Mouse (Mus musculus): ENCODE results near the gene Zmiz1.
A peak's percentile ranks its signal among the peaks of the same experiment; 100 is the strongest.

Zmiz1 gene

DNA sequence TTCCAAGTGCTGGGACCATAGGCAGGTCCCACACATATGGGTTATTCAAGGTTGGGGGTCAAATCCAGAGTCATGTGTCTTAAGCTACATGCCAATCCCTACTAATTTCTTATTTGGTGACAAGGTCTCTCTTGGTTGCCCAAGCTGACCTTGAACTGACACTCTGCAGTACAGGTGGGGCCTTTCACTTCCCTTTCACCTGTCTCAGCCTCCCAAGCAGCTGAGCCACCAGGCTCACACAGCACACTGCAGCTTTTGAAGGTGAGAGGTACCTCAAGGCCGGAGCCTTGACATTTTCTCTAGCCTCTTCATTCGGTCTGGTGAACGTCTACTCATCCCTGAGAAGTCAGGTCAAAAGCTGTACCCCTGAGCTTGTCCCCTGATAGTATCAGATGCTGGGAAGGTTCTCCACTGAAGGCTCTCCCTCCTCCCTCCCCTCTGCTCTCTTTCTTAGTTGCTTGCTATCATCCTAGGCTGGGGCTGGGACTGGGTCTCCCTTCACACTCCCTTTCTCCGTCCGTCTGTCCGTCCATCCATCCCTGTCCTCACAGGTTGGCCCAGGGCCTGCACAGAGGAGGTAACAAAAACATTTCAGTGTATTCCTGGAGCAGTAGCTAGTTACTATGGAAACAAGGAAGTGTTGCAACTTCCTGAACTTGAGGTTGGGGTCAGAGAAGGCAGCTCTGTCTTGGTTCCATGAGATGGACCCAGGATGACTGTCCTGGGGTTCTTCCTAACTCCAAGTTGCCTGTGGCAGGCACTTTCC is 13.3 kb downstream of the Zmiz1 start:
- DNase-seq (ENCODE audit: low spot score): no peak

DNA sequence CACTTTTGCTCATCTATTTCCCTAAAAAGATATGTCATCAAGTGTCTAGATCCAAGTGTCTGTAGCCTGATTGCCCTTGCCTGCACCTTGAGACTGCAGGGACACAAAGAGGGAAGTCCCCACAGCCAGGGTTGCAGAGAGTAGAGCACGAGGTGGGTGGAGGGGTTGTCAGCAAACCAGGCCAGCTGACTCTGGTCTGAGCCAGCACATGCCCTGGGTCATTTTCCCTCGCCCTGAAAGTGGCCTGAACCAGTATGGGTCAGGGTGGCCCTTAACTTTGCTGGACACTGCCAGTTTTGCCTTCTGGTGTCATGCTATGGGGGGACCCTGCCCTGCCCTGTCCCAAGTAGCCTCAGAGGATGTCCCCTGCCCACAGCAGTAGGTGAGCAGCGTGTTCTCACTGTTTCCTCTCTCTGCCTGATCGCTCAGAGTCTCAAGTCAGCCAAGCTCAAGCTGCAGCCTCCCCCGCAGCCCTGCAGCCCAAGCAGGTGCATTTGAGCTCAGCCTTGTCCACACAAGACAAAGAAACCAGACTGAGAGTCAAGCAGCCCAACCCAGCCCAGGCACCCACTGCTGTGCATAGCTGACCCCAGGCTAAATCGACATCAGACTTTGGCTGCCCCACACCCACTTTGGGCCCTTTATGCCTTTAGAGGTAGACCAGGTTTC is 14.1 kb downstream of the Zmiz1 start:
- peak; percentile 39 for DNase-seq (ENCODE audit: low spot score)

DNA sequence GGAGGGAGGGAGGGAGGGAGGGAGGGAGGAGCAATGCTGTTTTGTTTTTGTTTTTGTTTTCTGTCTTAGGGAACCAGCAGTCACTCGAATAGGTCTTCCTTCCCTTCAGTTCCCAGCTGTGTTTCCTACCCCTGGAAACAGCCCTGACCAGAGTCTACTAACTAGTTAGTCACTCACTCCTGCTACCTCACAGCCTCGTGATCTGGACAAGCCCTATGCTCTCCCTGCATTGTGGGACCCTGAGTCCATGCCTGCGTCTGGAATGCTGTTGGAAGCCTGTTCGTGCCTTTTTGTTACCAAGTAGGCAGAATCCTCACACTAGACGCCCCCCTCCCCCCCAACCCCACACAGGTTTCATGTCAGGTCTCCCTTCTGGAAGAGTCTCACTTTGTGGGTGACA is 15.0 kb downstream of the Zmiz1 start:
- DNase-seq (ENCODE audit: low spot score): no peak

DNA sequence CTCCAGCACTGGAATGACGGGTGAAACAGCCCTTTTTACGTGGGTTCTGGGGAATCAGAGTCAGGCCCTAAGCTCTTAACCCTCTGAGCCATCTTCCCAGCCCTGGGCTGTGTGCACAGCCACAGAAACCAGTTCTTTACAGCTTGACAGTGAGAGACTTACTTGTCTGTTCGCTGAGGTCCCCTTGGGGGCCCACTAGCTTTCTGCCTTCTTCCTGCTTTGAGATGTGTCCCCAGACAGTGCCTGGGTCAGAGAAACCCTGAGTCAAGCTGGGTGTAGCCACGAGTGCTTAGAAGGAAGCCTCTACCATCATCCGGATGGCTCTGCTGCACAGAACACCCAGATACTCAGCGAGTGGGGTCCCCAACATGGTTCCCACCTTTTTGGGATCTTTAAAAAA is 15.7 kb downstream of the Zmiz1 start:
- no peak for DNase-seq (ENCODE audit: low spot score)

DNA sequence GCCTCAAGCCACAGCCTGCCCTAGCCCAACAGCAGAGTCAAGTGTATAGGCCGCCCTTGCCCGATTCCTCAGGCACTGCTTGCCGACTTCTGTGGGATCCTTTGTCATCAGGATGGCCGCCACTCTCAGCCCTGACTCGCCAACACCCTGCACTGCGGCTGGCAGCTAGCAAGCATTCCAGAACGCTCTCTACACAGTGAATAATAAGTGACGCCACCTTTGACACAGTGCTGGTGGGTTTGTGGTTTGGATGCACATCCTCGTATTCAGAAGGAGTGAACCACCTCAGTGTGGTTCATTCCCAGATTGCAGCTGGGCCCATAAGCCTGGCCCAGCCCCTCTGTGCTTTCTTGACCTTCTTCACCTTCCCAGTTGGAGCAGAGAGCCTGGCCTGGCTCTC is 17.1 kb downstream of the Zmiz1 start:
- no peak for DNase-seq (ENCODE audit: low spot score)

DNA sequence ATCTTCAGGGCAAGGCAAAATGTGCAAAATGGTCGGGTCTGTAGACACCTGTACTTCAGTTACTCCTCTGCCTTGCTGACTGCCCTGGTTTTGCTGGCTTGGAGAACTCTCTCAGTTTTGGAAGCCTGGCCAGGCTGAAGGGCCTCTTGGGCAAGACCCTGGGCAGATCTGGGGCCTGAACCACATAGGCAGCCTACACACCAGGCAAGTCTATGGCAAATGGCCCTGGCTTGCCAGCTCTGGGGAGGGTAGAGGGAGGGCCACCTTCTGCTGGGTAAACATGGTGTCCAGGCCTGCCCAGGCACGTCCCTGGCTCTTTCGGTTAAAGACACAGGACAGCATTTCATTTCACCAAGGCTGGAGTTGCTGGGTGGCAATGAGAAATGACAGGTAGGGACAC is 17.5 kb downstream of the Zmiz1 start:
- DNase-seq (ENCODE audit: low spot score): no peak

DNA sequence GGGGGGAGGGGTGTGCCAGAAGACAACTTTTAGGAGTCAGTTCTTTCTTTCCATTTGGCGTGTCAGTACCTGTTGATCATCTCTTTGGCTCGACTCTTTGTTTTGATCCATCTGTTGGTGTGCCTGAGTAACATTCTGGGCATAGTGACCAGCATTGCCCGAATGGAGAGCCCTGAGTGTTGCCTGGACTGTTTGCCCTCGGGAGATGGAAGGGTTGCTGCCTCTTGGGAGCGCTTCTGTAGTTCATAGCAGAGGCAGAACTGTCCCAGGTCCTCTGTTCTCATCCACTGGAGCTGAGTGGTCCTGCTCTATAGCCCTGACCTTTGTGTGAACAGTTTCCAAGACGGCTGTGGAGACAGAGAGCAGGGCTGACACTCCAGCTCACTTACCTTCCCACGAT is 18.3 kb downstream of the Zmiz1 start:
- DNase-seq (ENCODE audit: low spot score): no peak

DNA sequence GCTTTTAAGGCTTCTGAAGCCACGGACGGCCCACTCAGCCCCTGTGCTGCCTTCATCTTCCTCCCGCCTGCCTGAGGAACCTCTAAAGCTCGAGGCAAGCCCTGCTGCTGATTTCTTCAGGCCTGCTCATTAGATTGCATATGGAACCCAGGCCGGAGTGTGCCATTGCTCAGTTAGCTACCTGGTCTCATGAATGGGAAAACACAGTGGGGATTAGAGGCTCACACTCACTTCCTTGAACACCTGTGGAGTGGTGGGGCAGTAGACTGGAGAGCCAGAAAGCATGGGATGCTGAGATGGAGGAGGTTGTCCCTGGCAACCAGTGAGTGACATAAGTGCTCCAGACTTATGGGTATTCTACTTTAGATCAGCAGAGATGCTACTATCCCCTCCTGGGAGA is 19.3 kb downstream of the Zmiz1 start:
- DNase-seq (ENCODE audit: low spot score): no peak

DNA sequence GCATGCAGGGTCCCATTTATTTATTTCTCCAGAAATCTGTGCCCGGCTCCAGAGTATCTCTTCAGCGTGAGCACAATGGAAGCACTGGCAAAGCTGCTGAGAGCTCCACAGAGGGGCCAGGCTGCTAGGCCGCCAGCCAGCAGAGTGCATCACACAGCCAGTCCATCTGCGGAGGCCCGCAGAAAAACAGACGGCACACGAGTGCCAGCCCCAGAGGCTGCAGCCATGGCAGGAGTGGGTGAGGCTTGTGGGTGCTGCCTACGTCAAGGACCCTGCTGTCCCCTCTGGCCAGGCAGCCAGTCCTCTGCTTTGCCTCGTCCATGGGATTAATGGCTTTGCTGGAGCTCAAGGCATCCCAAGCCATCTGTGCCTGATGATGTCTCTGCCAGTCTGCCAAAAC is 19.8 kb downstream of the Zmiz1 start:
- no peak for DNase-seq (ENCODE audit: low spot score)

DNA sequence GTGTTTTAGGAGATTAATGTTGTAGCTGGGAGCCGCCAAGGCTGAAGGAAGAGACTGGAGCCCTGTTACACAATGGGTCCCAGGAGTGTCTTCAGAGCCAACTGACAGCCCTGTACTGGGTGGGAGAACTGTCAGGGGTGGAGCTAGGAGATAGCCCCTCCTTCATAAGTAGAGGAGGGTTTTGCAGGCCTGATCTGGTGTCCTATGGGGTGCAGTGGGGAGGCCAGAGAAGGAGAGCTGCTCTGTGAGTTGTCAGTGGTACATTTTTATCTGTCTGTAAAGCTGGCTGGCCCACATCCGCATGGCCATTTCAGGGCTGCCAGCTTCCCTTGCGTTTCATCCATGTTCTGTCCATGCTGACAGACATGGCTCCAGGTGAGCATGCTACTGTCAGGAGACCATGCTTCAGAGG is 20.9 kb downstream of the Zmiz1 start:
- DNase-seq (ENCODE audit: low spot score): no peak

DNA sequence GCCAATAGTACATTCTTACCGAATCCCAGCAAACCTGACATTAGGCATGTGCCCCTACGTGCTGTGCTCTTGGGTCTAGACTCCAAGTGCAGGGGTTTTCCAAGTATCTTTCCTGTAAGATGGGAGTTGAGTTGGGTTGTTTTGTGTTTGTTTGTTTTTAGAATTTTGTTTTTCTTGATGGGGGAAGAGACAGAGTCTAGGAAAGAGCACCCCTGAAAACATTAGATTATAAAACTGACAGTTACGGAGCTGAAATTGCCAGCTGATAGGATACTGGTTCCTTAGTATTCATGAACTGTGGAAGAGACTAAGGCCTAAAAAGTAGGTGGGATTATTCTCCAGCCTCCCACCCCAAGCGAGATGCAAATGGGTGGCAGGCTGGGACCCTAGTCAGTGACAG is 21.5 kb downstream of the Zmiz1 start:
- DNase-seq (ENCODE audit: low spot score): no peak

DNA sequence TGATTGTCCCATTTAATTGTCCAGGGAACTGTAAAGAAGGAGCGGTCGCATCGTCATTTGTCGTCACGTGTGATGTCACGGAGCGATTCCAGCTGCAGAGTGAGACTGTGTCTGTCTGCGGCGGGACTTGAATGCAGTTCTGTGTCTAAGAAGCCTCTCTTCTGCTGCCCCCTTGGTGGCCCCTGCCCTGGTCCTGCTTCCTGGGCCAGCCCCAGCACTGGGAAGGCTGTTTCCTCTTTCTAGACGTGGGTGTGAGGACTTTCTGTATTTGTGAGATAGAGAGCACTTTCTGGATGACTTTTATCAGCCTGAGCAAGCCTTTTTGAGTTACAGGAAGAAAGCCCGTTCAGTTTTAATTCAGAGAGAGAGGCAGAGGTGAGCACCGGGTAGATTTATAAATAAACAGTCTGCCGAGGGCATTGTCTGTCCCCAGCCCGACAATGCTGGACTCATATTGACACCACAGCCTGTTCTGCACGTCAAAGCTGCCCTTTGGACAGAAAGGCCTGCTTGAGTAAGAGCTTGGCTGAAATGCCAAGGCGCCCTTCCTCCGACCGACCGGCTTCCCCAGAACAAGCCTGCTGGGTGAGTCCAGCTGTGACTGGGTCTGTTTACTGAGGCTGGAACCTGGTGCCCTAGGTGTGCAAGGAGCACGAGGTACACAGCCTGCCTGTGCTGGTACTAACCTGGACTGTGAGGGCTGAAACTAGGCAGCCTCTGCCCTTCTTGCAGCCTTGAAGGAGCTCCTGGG is 22.1 kb downstream of the Zmiz1 start:
- DNase-seq (ENCODE audit: low spot score): peak; percentile 47

DNA sequence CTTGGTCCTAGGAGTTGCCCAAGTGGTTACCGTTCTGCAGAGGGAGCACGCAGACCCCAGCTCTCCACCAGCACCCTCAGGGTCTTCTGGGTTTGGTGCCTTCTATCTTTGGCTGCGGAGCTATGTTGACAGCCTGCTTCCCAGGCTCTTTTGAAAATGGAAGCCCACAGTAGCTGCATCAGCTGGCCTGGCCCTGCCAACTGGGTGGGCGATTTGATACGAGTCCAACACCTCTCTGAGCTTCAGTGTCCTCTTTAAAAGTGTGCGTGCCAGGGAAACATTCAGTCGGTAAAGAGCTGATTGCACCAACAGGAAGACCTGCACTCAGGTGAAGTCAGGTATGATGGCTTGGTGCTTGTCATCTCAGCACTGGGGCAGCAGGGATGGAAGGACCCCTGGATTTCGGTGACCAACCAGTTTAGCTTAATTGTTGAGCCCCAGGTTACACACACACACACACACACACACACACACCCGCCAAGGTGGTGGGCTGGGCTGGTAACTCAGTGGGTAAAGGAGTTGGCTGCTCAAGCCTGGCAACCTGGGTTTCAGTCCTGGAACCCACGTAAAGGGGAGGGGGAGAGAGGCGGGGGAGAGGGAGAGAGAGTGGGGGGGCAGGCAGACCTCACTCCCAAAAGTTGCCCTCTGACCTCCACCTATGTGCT is 22.8 kb downstream of the Zmiz1 start:
- DNase-seq (ENCODE audit: low spot score): no peak

DNA sequence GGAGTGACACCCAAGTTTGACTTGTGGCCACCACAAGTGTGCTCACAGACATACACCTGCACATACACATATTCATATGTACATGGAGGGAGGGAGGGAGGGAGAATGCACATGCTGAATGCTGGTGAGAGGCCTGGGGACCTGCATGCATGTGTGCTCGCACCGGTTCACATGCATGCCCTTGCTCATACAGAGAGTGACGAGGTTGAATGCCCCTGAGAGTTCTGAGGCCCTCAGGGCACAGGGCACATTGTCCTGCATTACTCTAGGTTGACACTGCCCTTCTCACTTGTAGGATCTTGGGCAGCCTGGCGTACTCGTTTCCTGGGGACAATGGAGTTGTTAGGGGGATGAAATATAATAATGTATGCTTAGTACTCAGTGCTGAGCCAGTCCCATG is 23.4 kb downstream of the Zmiz1 start:
- DNase-seq (ENCODE audit: low spot score): no peak

DNA sequence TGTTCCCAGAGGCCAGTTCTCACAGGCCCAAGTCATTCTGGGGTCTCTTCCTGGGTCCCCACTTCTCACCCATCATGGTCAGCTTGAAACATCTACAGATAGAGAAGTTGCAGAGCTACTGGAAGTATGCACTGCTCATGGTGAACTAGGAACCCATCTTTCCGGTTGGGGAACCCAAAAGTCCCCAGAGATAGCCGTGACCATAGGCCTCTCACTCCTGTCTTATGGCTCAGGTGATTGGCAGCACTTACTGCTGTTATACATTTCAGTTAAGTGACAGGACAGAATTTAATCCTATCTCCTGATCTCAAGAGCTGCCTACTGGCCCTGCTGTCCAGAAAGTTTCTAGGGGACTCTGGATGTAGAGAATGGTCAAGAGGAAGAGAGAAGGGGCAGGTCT is 24.3 kb downstream of the Zmiz1 start:
- no peak for DNase-seq (ENCODE audit: low spot score)

DNA sequence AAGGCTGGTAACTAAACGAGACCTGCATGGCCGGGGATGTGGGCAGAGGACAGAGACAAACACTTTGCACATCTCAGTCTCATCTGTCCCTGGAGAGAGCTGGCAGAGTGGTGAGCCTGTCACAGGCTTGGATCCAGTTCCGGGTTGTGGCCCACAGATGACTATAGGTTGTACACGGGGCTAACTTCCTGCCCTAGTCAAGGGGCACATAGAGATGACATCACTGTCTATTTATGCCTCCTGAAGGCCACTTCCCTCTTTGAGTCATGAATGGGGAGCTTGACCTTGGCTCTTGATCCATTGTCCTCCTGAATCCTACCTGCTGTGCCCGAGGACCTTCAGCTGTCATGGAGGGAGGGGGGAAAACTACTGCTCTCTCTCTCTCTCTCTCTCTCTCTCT is 25.1 kb downstream of the Zmiz1 start:
- DNase-seq (ENCODE audit: low spot score): peak; percentile 39

DNA sequence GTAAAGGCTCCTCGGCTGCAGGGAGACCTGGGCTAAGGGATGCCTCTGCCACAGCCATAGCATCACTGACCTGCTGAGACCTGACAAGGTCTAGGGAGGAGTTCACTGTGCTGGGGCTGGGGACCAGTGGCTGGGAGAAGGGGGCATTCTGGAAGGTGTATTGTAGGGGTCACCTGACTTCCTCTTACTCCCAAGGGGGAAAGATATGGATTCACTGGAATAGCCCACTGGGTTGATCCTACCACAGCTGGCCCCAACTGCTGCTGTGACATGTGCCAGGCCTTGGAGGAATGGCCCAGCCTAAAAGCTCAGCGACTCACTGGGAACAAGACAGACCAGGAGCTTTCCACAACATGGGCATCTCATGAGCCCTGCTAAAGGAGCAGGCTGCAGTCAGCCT is 27.2 kb downstream of the Zmiz1 start:
- DNase-seq (ENCODE audit: low spot score): no peak

DNA sequence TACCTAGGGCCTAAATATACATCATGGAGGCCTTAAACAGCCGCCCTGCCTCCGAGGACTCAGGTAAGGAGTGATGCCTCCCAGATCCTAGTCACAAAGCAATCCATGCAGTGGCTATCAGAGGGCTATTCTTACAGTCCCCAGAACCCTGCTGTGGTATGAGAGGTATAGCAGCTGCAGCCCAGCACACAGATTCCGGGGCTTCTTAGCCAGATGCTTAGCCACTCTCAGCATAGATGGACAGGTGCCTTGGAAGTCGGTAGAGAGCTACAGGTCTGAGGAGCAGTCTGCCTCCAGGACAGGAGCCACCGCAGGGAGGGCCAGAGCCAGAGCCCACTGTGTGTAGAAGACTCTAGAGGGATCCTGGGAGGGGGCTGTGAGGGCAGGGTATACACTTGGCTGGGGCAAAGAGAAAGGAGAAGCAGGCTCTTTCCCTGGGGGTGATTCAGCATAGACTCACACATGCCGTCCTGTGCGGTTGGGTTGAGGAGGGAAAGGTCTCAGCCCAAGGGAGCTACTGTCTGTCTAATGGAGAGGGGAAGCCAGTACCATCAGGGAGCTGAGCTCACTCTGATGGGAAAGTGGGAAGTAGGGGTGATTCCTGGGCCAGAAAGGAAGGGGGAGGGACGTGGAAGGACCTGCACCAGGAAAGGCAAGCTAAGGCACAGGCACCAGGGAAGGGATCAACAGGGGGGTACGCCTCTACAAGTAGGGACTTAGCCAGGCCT is 27.9 kb downstream of the Zmiz1 start:
- no peak for DNase-seq (ENCODE audit: low spot score)

DNA sequence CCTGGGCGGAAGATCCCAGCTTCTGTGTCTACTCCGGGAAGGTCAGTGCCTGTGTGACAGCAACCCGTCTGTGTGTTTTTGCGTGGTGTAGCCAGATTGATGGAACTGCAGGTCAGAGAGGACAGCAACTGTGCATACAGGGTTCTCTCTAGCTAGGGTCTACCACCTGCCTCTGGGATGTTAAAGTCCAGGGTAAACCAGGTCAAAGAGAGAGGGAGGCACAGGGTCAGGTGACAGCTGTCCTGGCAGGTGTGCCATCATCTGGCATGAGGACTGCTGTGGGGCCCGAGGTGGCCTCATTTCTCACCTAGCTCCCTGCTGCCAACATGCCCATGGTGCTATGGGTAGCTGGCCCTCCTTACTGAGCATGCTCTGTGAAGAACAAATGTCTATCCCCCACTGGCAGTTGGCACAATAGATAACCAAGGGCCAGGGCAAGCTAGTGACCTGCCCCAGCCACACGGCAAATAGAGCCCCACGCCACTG is 28.5 kb downstream of the Zmiz1 start:
- DNase-seq (ENCODE audit: low spot score): no peak

DNA sequence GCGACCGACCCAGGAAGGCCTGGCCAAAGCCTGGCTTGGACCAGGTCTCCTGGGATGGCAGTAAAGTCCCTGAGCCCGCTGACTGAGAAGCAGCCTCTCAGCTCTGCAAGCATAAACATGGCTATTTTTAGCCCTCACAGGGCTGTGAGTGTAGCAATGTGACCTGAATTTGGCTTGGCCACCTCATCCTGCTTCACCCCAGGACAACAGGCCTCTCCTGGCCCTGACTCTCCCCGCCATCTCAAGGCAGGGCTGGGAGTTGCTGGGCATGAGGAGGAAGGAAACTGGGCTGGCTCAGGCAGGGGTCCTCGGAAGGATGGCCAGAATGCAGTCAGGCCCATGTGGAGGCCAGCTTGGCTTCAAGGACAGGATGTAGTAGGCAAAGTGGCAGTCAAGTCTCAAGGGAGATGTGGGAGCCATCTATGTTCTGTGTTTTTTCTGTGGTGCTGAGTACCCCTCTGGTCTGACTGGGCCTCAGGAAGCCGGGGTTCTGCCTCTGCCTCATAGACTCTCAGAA is 29.2 kb downstream of the Zmiz1 start:
- DNase-seq (ENCODE audit: low spot score): no peak

DNA sequence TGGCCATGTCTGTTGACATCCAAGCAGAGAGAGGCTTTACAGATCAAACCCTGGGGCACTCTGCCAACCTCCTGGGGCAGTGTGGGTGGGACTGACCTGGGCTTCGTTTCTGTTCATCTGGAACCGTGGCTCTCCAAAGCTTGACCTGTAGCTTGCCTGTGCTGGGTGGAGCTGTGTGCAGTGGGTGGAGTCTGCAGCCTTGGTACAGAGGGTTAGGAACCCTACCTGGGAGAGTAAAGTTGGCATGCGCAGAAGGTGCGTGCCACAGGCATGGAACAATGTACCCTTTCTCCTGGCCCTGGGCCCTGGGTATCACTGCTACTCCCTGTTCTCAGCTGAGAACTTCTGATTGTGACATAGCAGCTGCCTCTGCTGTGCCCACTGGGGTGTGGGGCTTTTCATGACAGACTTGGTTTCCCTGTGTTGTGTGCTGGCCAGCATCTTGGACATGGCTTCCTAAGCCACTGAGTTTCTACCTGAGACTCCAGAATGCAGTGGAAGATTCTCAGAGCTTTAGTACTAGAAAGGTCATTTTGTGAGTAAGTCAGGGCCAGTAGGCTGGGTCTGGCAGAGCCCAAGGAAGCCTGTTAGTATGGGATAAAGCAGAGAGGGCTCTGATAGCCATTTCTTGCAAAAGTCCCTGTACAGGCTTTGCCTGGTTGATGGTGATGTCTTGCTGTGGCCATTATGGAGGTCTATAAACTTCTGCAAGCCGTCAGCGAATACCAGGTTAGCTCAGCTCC is 30.5 kb downstream of the Zmiz1 start:
- DNase-seq (ENCODE audit: low spot score): no peak

Data from layer of hippocampus, adult 11-12 months (tissue).